Mouse (Mus musculus): ENCODE measurements around the gene Fam173a.

- TF ChIP-seq CTCF (IDR thresholded peaks at IDR 0.05; ENCODE audit: extremely low read depth, insufficient read length, insufficient replicate concordance, low read depth, low read length) (no peak), POLR2A (IDR thresholded peaks at IDR 0.05; ENCODE audit: low read depth, low read length) (no peak)
Observed at GRCm38 (mm10) chr17:25783861-25784574, 8.7 kb downstream of the Fam173a start.
